Mouse (Mus musculus): ENCODE measurements around the gene Itgb3bp. TPM values are rescaled to one million over a fixed set of nuclear protein-coding genes. Genes with fewer than 3 reads are reported as not detected.

The Itgb3bp gene
- total RNA-seq, 2 experiments from 2014 or later = 1.4 to 15.5 TPM

DNA sequence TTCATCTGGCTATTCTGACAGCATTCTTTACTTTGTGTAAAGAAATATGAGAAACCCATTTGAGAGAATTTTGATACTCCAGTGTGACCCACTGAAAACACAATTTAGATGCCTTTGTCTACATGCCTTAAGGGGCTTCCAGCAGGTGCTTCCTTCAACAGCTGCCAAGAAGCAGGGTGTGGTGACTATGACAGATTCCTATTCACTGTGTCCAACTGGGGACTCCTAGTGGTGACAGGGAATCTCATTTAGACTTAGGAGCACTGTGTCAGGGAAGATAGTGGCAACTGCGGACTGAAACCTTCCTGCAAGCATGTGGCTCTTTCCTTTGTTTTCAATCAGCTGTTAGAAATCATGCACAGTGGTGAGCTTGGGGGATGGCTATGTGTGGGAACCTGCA lies 162.9 kb downstream of the Itgb3bp start:
- no peak for ATAC-seq (replicated peaks; ENCODE audit: low FRiP score, poor library complexity, severe bottlenecking)

DNA sequence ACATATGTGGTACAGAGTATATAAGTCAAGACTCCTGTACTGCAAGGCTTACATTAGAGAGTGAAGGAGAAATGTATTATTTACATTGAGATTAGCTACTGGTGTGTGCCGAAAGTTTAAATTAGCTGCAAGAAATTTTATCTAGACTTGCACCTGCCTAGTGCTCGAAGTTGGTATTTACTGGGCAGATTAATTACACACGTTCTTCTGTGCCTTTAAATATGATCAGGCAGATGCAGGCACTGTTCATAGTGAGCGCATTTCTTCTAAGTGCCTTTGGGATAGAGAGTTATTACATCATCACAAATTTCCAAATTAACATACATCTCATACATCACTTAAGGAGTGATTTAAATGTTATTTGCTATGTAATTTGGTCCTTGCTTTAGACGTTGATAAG lies 163.3 kb downstream of the Itgb3bp start:
- no peak for ATAC-seq (replicated peaks; ENCODE audit: low FRiP score, poor library complexity, severe bottlenecking)

DNA sequence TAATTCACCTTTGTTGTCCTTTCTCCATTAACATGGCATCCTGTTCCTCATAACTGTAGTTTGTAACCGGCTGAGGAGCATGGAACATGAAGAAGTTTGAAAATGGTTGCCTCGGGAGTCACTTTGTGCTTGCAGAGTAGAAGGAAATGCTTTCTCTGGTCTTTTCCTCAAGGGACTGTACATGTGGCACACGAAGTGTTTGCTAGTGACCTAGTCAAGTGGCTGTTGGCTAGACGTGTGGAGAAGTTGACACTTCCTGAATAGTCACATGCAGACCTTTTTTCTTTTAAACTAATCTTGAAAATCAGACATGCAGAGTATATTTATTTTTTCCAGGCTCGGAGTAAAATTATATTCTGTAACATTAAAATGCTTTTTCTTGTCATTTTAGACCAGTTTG lies 177.2 kb downstream of the Itgb3bp start:
- ATAC-seq (replicated peaks; ENCODE audit: low FRiP score, poor library complexity, severe bottlenecking) = no peak

DNA sequence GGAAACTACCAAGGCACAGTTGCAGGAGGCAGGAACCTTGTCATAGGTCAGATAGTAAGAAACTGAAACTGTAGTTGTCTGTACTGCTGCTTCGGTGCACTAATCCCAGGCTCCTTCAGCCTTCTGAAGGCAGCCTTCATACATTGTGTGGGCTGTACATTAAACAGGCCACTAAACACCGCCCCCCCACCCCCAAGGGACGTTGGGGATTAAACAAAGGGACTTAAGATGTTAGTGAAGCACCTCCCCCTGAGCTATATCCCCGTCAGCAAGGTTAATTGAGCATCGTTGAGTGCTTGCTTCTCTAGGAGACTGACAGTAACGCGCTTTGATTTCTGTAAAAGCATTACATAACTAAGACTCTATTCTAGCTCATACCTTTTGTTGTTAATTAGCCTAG lies 189.8 kb downstream of the Itgb3bp start:
- ATAC-seq (replicated peaks; ENCODE audit: low FRiP score, poor library complexity, severe bottlenecking) = no peak

DNA sequence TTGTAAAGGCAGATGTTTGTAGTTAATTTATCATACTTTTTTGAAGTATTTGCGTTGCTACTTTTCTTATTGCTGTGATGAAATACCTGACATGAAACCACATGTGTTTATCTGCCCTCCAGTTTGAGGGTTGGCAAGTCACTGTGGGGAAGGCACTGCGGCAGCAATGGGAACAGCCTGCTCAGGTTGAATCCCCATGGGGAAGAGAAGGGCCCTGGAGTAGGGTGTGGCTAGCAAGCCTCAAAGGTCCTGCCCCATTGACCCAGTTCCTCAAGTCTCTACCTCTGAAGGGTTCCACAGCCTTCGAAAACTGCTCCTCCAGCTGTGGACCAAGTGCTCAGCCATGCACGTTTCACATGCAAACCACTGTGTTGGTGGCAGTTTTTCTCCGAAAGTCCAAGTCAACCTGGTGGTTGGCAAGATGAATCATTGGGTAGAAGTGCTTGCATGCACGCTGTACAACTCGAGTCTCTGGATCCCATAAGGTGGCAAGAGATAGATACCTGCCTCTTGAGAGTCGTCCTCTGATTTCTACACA lies 203.6 kb downstream of the Itgb3bp start:
- no peak for ATAC-seq (replicated peaks; ENCODE audit: low FRiP score, poor library complexity, severe bottlenecking)

DNA sequence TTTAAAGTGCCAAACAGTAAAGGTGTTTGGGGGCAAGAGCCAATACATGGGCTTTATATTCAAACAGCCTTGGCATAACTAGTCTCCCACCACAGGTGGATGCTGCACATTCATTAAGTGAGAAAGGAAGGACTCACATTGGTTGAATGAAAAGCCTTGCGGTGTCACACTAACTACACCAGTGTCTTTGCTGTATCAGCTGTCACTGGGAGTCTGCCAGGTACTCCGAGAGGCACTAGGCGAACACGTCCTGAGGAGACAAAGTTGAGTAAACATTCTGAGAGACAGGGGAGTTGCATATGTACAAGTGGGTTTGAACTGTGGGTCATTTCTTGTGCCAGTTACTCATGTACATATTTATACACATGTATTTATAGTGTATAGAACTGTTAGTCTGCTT lies 205.3 kb downstream of the Itgb3bp start:
- no peak for ATAC-seq (replicated peaks; ENCODE audit: low FRiP score, poor library complexity, severe bottlenecking)

DNA sequence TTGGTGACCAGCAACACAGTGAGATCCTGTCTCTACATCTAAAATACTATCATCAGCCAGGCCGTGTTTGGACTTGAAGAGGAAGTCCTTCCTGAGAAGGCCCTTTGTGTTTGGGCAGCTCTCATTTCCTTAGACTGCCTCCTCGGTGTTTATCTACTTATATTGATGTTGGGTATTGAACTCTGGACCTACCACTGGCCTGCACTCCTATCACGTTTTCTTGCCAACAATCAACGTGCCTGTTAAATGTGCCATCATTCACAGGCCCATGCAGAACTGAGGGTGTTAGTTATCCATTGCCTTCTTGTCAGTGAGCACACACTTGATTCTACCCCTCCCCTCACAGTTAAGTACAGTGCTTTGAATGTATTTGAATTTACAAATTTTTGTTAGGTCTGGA lies 211.7 kb downstream of the Itgb3bp start:
- no peak for ATAC-seq (replicated peaks; ENCODE audit: low FRiP score, poor library complexity, severe bottlenecking)

DNA sequence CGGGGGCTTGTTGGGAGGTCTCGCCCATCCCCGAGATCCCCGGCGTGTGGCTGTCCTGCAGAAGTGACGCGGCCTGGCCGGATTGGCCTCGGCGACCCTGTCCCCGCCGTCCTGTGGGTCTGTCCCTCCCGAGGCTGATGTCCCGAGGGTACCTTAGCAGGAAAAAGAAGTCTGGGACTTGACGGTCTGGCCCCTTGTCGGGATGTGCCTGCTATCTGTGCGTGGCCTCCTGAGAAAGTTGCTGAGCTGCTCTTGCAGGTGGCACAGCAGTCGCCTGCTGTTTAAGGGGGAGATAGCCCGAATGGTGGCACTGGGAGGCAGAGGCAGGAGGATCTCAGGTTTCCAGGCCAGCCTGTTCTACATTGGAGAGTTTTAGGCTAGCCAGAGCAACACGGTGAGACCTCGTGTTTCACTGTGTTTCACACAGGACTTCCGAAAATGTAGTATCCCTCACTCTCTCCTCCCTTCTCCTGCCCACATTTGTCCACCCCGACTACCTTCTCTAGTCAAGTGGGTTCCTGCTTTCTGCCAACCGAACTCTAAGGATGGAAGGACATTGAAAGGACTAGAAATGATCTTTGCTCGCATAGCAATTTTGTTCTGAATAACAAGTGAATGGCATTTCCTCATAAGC lies 213.7 kb downstream of the Itgb3bp start:
- ATAC-seq (replicated peaks; ENCODE audit: low FRiP score, poor library complexity, severe bottlenecking) = peak; percentile 53

Other genes with a start within 250 kb of the Itgb3bp start
- gene Alg6, start 214.1 kb downstream of the Itgb3bp start, total RNA-seq (2015; ENCODE audit: low replicate concordance) = 12.6 and 18.0 TPM in 2 replicates
- 14.2 and 27.9 TPM in 2 replicates for gene Alg6, start 214.1 kb downstream of the Itgb3bp start, total RNA-seq (2017; ENCODE audit: low replicate concordance)
- gene Efcab7, start 100.6 kb downstream of the Itgb3bp start, total RNA-seq (2015; ENCODE audit: low replicate concordance) = 1.7 TPM in 1 of 2 replicates, not detected in the other
- 2.7 TPM in 1 of 2 replicates, not detected in the other for gene Efcab7, start 100.6 kb downstream of the Itgb3bp start, total RNA-seq (2017; ENCODE audit: low replicate concordance)
- gene Pgm1, start 399 bp downstream of the Itgb3bp start, total RNA-seq (2015; ENCODE audit: low replicate concordance) = 0.36 and 5.0 TPM in 2 replicates
- gene Pgm1, start 399 bp downstream of the Itgb3bp start, total RNA-seq (2017; ENCODE audit: low replicate concordance) = 5.7 and 7.8 TPM in 2 replicates
- not detected in 2 replicates for gene Ror1, start 166.0 kb upstream of the Itgb3bp start, total RNA-seq (2015; ENCODE audit: low replicate concordance)
- not detected in 2 replicates for gene Ror1, start 166.0 kb upstream of the Itgb3bp start, total RNA-seq (2017; ENCODE audit: low replicate concordance)